Mouse (Mus musculus): Measurements from ENCODE around the gene Ubxn6. TPM values are rescaled to one million over a fixed set of nuclear protein-coding genes. Genes with fewer than 3 reads are reported as not detected.

Ubxn6 gene
- polyA plus RNA-seq, 1 experiment, result 109 TPM

- Histone ChIP-seq H3K4me1 (ENCODE audit: control insufficient read depth, insufficient read depth, low read length) (no peaks in the 10 kb centered on the region), H3K27ac (ENCODE audit: insufficient read depth, low read length) (no peak overlapping the region), H3K4me3 (ENCODE audit: insufficient read depth, low read length) (no peak overlapping the region)
- no peak for TF ChIP-seq POLR2A (IDR thresholded peaks at IDR 0.05; ENCODE audit: extremely low read depth, insufficient read depth, low read length)
These were observed 28.8 kb upstream of the Ubxn6 start for GRCm38 (mm10) chr17:56103465-56104285.

- no peak for TF ChIP-seq POLR2A (IDR thresholded peaks at IDR 0.05; ENCODE audit: extremely low read depth, insufficient read depth, low read length)
- Histone ChIP-seq H3K4me3 (ENCODE audit: insufficient read depth, low read length) (no peak overlapping the region), H3K27ac (ENCODE audit: insufficient read depth, low read length) (no peak overlapping the region), H3K4me1 (ENCODE audit: control insufficient read depth, insufficient read depth, low read length) (no peaks in the 10 kb centered on the region)
These were observed 28.1 kb upstream of the Ubxn6 start for GRCm38 (mm10) chr17:56102927-56103326.

GRCm38 (mm10) chr17:56102158-56102557, 27.3 kb upstream of the Ubxn6 start:
- TF ChIP-seq CTCF (IDR thresholded peaks at IDR 0.05; ENCODE audit: extremely low read depth, insufficient read depth, low read length) (no peak), POLR2A (IDR thresholded peaks at IDR 0.05; ENCODE audit: extremely low read depth, insufficient read depth, low read length) (no peak)
- no peak overlapping the region for H3K4me3 ChIP-seq (ENCODE audit: insufficient read depth, low read length)
- no peak overlapping the region for H3K27ac ChIP-seq (ENCODE audit: insufficient read depth, low read length)

GRCm38 (mm10) chr17:56100811-56101210, 26.0 kb upstream of the Ubxn6 start:
- Histone ChIP-seq H3K27ac (ENCODE audit: insufficient read depth, low read length) (no peak overlapping the region), H3K4me3 (ENCODE audit: insufficient read depth, low read length) (no peak overlapping the region), H3K4me1 (ENCODE audit: control insufficient read depth, insufficient read depth, low read length) (no peaks in the 10 kb centered on the region)
- TF ChIP-seq CTCF (IDR thresholded peaks at IDR 0.05; ENCODE audit: extremely low read depth, insufficient read depth, low read length) (no peak), POLR2A (IDR thresholded peaks at IDR 0.05; ENCODE audit: extremely low read depth, insufficient read depth, low read length) (no peak)

More at GRCm38 (mm10) chr17:56102158-56102557, 27.3 kb upstream of the Ubxn6 start:
- H3K4me1 ChIP-seq (ENCODE audit: control insufficient read depth, insufficient read depth, low read length), result no peaks in the 10 kb centered on the region

GRCm38 (mm10) chr17:56098711-56099572, 24.1 kb upstream of the Ubxn6 start:
- TF ChIP-seq POLR2A (IDR thresholded peaks at IDR 0.05; ENCODE audit: extremely low read depth, insufficient read depth, low read length), result no peak
- TF ChIP-seq CTCF (IDR thresholded peaks at IDR 0.05; ENCODE audit: extremely low read depth, insufficient read depth, low read length), result no peak
- Histone ChIP-seq H3K27ac (ENCODE audit: insufficient read depth, low read length) (no peak overlapping the region), H3K4me3 (ENCODE audit: insufficient read depth, low read length) (no peak overlapping the region), H3K4me1 (ENCODE audit: control insufficient read depth, insufficient read depth, low read length) (no peaks in the 10 kb centered on the region)

- TF ChIP-seq POLR2A (IDR thresholded peaks at IDR 0.05; ENCODE audit: extremely low read depth, insufficient read depth, low read length) (no peak), CTCF (IDR thresholded peaks at IDR 0.05; ENCODE audit: extremely low read depth, insufficient read depth, low read length) (no peak)
- H3K4me3 ChIP-seq (ENCODE audit: insufficient read depth, low read length), result no peak overlapping the region
- H3K27ac ChIP-seq (ENCODE audit: insufficient read depth, low read length), result no peak overlapping the region
- no peaks in the 10 kb centered on the region for H3K4me1 ChIP-seq (ENCODE audit: control insufficient read depth, insufficient read depth, low read length)
These were observed 23.4 kb upstream of the Ubxn6 start for GRCm38 (mm10) chr17:56098180-56098579.

GRCm38 (mm10) chr17:56096883-56097282, 22.1 kb upstream of the Ubxn6 start:
- no peak overlapping the region for H3K27ac ChIP-seq (ENCODE audit: insufficient read depth, low read length)
- no peaks in the 10 kb centered on the region for H3K4me1 ChIP-seq (ENCODE audit: control insufficient read depth, insufficient read depth, low read length)
- no peak overlapping the region for H3K4me3 ChIP-seq (ENCODE audit: insufficient read depth, low read length)
- TF ChIP-seq CTCF (IDR thresholded peaks at IDR 0.05; ENCODE audit: extremely low read depth, insufficient read depth, low read length) (no peak), POLR2A (IDR thresholded peaks at IDR 0.05; ENCODE audit: extremely low read depth, insufficient read depth, low read length) (no peak)

- H3K27ac ChIP-seq (ENCODE audit: insufficient read depth, low read length), result no peak overlapping the region
These were observed 18.0 kb upstream of the Ubxn6 start for GRCm38 (mm10) chr17:56092794-56093193.

GRCm38 (mm10) chr17:56092312-56092711, 17.5 kb upstream of the Ubxn6 start:
- H3K27ac ChIP-seq (ENCODE audit: insufficient read depth, low read length), result no peak overlapping the region
- TF ChIP-seq POLR2A (IDR thresholded peaks at IDR 0.05; ENCODE audit: extremely low read depth, insufficient read depth, low read length) (no peak), CTCF (IDR thresholded peaks at IDR 0.05; ENCODE audit: extremely low read depth, insufficient read depth, low read length) (no peak)
- no peaks in the 10 kb centered on the region for H3K4me1 ChIP-seq (ENCODE audit: control insufficient read depth, insufficient read depth, low read length)
- H3K4me3 ChIP-seq (ENCODE audit: insufficient read depth, low read length), result no peak overlapping the region

More at GRCm38 (mm10) chr17:56092794-56093193, 18.0 kb upstream of the Ubxn6 start:
- H3K4me3 ChIP-seq (ENCODE audit: insufficient read depth, low read length), result no peak overlapping the region
- H3K4me1 ChIP-seq (ENCODE audit: control insufficient read depth, insufficient read depth, low read length), result no peaks in the 10 kb centered on the region
- TF ChIP-seq CTCF (IDR thresholded peaks at IDR 0.05; ENCODE audit: extremely low read depth, insufficient read depth, low read length) (no peak), POLR2A (IDR thresholded peaks at IDR 0.05; ENCODE audit: extremely low read depth, insufficient read depth, low read length) (no peak)
